Mouse (Mus musculus): Measurements from ENCODE around the gene Fat3.

The Fat3 gene

GRCm38 (mm10) chr9:16501186-16501711, at the start of gene Fat3:
Gene Fat3 (minus strand): TSS chr9:16501285.
- DNase-seq (ENCODE audit: low spot score), result no peak

- DNase-seq (ENCODE audit: low spot score), result no peak
Observed at GRCm38 (mm10) chr9:16532884-16533283, 31.8 kb upstream of the Fat3 start.

- no peak for DNase-seq (ENCODE audit: low spot score)
Observed at GRCm38 (mm10) chr9:16517543-16517942, 16.5 kb upstream of the Fat3 start.

GRCm38 (mm10) chr9:16512005-16512404, 10.9 kb upstream of the Fat3 start:
- no peak for DNase-seq (ENCODE audit: low spot score)

GRCm38 (mm10) chr9:16503776-16504175, 2.7 kb upstream of the Fat3 start:
- no peak for DNase-seq (ENCODE audit: low spot score)

- no peak for DNase-seq (ENCODE audit: low spot score)
Observed at GRCm38 (mm10) chr9:16502673-16503343, 1.7 kb upstream of the Fat3 start.

GRCm38 (mm10) chr9:16501990-16502672, 1.0 kb upstream of the Fat3 start:
- no peak for DNase-seq (ENCODE audit: low spot score)

GRCm38 (mm10) chr9:16500382-16501185, 501 bp downstream of the Fat3 start:
- DNase-seq (ENCODE audit: low spot score), result no peak

- DNase-seq (ENCODE audit: low spot score), result no peak
Observed at GRCm38 (mm10) chr9:16499621-16500381, 1.3 kb downstream of the Fat3 start.

GRCm38 (mm10) chr9:16498876-16499275, 2.2 kb downstream of the Fat3 start:
- no peak for DNase-seq (ENCODE audit: low spot score)

- no peak for DNase-seq (ENCODE audit: low spot score)
Observed at GRCm38 (mm10) chr9:16497361-16497760, 3.7 kb downstream of the Fat3 start.

- no peak for DNase-seq (ENCODE audit: low spot score)
Observed at GRCm38 (mm10) chr9:16496331-16496730, 4.8 kb downstream of the Fat3 start.

- no peak for DNase-seq (ENCODE audit: low spot score)
Observed at GRCm38 (mm10) chr9:16489661-16490060, 11.4 kb downstream of the Fat3 start.

GRCm38 (mm10) chr9:16487565-16487964, 13.5 kb downstream of the Fat3 start:
- no peak for DNase-seq (ENCODE audit: low spot score)

GRCm38 (mm10) chr9:16486229-16486628, 14.9 kb downstream of the Fat3 start:
- no peak for DNase-seq (ENCODE audit: low spot score)

- DNase-seq (ENCODE audit: low spot score), result no peak
Observed at GRCm38 (mm10) chr9:16485173-16485572, 15.9 kb downstream of the Fat3 start.

GRCm38 (mm10) chr9:16484765-16485164, 16.3 kb downstream of the Fat3 start:
- no peak for DNase-seq (ENCODE audit: low spot score)

GRCm38 (mm10) chr9:16461491-16461890, 39.6 kb downstream of the Fat3 start:
- no peak for DNase-seq (ENCODE audit: low spot score)

- DNase-seq (ENCODE audit: low spot score), result no peak
Observed at GRCm38 (mm10) chr9:16460591-16460990, 40.5 kb downstream of the Fat3 start.

- DNase-seq (ENCODE audit: low spot score), result no peak
Observed at GRCm38 (mm10) chr9:16441930-16442329, 59.2 kb downstream of the Fat3 start.

- DNase-seq (ENCODE audit: low spot score), result no peak
Observed at GRCm38 (mm10) chr9:16440638-16441037, 60.4 kb downstream of the Fat3 start.

- DNase-seq (ENCODE audit: low spot score), result no peak
Observed at GRCm38 (mm10) chr9:16439941-16440340, 61.1 kb downstream of the Fat3 start.

Measured in T-cell, adult 2 months (primary cell).